Mouse (Mus musculus) cerebellum, adult 9-10 months (tissue): ENCODE results near the gene Pla2g3.
A peak's percentile ranks its signal among the peaks of the same experiment; 100 is the strongest.

Source experiments
- DNase-seq: peaks from one replicate; pipeline ENCODE4 v3.0.0; 2022

Pla2g3 gene

DNA sequence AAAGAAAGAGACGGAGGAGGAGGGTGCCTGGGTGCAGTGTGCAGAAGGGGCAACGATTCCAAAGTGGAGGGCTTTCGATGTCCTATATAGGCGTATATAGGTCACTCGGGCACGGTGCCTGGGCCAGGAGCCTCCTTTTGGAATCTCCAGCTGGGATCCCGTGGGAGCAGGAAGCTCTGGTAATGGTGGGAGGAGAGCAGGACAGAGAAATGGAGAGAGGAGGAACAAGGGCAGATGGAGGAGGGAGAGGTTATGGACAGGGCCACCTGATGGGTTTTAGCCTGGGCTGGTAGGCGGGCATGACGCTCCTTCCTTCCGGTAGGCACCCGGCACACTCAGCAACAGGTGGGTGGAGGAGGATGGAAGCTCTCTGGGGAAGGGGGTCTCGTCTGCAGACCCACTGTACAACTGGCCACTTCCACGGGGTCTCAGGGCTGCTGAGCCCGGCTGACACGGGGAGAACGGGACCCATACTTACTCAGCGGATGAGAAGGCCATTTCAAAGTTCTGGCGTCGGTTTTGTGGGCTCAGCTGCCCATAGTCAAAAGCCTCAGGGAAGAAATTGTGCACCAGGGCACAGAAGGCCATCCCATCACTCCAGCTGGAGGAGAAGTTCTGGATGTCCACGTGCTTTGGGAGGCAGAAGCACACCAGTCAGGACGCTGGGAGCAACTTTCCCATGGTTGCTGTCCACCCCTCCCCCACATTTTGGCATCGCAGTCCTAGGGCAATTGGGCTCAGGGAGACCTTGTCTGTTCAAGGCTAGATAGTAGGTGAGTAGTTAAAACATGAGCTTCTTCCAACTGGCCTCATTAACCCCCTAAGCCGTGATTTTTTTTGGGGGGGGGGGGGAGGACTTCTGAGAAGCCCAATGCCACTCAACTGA, 33.5 kb downstream of the Pla2g3 start:
- peak; percentile 68 for DNase-seq

DNA sequence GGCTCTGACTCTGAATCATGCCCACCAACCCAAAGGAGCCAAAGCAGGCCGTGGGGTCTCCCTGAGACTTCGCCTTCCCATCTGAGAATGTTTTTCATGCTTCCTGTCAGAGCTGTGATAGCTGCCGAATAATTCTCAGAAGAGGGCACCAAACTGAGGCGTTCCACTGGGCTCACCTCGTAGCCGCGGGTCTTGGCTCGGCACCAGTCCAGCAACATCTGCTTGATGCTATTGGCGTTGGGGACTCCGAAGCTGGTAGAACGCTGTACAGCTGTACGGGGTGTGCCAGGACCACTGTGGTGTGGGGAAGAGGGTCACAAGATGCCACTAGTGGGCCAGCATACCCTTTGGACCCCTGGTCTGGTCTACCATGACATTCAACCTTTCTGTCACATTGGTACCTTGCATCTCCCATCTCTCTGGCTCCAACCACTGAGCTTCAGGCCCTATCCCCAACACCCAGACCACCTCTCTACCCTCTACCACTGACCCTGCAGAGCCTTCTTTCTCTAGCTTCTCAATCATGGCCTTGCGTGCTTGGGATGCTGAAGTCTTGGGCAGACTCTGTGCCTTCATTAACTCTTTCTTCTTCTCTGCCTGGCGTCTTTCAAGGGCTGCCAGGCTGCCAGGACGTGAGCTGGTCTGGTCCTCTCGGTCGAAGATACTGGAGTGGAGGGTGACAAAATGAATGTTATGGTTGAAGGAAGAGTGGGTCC, 34.4 kb downstream of the Pla2g3 start:
- DNase-seq = no peak

DNA sequence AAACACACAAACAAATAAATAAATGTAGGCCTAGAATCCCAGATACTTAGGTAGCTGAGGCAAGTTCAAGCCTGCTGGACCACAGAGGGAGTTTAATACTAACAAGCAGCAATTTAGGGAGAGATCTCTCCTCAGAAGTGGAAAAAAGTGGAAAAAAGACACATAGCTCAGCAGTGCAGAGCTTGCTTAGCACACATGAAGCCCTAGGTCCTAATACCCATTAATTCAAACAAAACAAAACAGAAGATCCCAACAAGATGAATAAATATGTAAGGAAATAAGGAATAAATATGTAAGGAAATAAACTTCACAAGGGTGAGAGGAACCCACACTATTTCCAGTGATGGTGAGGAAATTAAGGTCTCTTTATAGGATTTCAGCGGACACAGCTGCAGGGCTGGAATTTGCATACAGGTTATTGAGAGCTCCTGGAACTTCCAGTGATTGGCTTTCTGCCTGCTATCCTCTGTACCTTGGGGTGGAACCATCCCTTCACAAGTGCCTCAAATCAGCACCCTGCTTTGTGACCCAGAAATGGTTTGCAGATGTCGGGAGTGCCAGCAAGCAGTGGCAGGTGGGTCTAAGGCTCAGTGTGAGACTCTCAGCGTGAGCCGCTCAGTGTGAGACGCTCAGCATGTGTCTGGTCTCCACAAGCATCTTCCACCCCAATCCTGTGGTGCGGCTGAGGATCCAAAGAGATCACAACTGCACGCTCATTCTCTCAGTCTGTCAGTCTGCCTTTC, 35.9 kb downstream of the Pla2g3 start:
- DNase-seq = no peak

DNA sequence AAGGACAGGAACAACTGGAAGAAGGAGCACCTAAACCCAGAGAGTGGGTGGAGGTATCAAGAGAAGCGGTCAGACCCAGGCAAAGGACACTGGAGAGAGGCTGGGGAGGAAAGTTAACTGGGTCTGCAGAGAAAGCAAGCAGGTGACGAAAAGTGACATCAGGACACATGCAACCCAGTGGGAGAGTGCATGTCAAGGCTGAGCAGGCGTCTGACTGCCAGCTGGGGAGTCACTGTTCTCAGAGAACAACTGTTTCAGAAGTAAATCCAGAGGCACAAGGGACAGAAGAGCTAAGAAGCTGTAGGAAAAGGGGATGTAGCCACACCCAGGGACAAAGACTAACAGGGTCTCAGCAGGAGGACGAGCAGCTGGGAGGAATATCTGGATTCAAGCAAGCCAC, 37.5 kb downstream of the Pla2g3 start:
- DNase-seq = peak; percentile 16

DNA sequence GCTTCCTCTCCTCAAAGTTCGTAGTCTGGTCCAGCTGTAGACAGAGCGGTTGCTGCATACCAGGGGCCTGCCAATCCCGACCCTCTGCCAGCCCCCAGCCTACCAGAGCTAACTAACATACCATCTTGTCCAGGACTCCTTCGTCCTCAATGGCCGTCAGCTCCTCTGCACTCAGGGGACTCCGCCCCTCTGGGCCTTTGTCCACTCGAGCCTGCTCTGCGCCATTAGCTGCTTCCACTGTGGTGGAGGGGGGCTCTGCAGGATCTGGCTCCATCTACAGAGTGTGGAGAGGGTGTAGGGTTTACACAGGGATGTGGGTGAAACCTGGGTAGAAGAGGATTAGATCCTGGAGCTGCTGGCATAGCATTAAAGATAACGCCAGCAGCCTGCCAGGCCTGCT, 38.1 kb downstream of the Pla2g3 start:
- DNase-seq = peak; percentile 20

- peak; percentile 32 for DNase-seq
These were observed 39.1 kb downstream of the Pla2g3 start for GRCm38 (mm10) chr11:3526979-3527738.

DNA sequence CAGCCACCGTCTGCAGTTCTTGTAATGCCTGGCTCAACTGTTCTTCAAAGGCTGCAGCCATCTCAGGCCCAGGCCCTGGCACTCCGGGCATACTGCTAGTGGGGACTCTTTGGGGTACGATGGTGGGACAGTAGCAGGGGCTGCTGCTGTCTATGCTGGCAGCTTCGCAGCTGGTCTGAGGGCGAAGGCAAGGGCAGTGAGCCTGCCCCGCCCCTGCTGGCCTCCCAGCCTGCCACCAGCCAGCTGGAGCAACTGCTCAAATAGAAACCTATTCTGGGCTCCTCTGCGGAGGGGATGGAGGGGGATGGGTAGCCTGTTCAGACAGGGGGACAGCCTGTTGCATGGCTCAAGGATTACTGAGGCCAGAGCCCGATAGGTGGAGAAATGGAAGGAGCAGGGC, 39.7 kb downstream of the Pla2g3 start:
- DNase-seq = peak; percentile 17

DNA sequence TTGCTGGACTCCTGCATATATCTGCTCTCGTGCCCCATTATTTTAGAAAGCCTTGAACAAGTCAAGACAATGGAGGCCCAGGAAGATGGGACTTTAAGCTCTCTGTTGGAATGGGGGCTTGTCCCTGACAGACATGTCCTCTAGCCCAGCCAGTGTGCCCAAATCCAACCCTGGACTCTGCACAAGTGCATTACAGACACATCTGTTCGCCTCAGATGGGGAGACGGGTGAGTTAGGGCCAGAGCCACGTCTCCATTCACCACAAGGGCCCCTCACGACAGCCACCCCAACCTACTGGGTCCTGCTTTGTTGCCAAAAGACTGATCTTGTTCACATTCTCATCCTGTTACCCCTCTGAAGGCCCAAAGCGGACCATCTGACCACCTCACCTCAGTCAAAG, 40.1 kb downstream of the Pla2g3 start:
- DNase-seq = peak; percentile 16

DNA sequence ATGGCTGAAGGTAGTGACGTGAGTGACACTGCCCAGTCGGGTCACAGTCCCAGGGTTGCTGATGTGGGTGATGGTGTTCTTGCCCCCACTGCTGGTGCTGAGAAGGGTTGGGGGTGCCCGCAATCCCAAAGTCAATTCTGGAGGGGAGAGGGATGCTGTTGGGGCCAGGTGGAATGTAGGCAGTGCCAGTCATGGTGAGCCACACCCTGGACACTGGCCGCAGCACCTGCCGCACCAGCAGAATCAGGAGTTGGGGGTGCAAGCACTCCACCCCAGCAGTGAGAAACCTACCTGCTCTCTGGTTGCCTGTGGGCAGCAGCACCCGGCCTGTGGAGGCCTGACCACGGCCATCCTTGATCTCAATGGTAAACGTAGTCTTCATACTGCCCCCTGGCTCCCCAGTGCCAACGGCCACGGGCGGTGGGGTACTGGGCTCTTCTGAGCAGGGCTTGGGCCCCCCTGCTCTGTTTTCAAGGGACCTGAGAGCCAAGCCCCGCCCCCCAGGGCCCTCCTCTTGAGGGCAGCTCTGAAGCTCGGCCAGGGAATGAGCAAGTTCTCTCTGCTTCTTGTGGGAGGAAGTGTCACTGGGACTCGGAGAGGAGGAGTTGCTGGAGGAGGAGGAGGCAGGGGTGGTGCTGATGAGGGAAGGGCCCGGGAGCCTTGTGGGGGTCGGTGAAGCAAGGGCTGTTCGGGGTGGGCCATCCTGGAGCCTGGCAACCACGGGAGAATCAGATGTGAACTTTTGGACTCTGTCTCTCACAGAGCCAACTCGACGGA, 41.6 kb downstream of the Pla2g3 start:
- peak; percentile 15 for DNase-seq

DNA sequence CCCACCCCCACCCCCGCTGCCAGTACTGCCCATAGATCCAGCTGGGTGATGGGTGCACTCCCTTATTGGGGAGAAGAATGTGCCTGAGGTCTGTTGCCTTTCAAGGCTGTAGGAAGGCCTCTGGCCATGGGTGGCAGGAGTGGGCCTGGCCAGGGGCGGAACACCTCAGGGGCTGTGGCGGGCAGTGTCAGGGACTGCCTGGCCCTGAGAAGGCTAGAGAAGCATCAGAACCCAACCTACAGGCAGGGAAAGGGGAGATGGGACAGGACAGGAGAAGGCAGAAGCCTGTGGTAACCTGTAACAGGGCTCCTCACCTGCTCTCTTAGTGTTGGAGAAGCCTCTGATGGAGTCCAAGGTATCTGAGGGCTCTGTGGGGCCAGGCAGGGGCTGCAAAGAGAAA, 42.6 kb downstream of the Pla2g3 start:
- no peak for DNase-seq

DNA sequence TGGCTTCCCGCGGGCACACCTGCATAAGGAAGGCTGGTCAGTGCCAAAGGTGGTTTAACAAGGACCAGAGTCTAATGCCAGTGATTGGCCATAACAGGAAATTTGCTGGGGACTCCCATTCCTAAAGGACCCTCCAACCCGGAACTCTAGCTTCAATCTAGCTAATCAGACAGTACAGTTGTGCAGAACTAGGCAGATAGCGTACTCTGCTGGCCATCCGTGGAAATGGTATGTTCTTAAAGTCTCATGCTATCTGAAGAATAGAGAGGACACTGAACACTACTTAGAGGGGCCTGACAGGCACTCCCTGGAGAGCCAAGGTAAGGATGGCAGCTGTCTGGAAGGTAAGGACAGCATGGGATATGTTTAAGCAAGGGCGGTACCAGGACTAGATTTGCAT, 43.5 kb downstream of the Pla2g3 start:
- DNase-seq = peak; percentile 62

DNA sequence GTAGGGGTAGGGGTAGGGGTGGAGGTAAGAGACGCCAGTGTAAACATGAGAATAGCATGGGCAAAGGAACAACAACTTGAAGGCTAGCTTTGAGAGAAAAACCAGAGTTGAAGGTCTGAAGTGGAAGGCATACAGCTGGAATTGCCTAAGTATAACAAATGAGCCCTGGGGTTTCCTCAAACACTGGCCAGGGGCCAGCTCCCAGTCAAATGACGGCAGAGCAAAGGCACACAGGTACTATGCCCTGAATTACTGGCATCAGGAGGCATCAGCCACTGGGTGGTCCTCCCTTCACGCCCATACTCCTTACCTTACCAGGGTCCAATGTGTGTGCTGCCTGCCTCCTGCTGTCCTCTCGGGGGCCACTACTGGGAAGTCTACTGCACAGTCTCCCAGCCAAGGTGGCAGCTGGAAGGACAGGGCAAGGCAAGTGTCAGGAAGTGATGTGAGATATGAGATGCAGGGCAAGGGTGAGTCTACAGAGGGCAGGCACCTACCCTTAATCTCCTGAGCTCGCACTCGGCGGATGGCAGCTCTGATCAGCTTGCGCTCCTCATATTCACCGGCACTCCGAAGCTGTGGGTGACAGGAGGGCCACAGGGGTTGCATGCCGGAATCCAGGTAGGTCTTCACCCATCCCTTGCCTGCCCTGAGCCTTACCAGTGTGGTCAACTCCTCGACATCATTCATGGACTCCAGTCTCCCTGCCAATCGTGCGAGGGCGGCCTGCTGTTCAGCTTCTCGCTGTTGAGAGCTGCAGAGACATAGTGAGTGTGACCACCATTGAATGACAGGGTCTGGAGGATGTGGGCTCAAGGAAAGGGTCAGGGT, 44.2 kb downstream of the Pla2g3 start:
- DNase-seq = peak; percentile 19

GRCm38 (mm10) chr11:3533406-3533932, 45.4 kb downstream of the Pla2g3 start:
- DNase-seq = peak; percentile 16

DNA sequence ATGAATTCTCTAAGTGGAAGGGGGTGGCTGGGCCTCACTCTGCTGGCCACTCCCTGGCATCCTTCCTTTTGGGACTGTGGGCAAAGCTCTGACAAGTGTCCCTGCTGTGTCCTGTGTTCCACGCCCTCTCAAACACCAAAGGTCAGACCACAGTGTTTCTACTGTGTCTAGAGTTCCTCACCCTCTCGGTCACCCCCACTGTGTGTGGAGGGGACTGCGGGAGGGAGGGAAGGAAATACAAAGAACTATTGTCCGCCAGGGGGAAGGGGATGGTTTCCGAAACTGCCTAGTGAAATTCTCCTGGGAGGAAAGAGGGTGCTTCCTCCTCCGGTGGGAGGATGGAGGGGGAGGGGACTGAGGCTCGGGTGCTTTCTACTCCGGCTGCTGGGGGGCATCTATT, 46.9 kb downstream of the Pla2g3 start:
- DNase-seq = no peak

DNA sequence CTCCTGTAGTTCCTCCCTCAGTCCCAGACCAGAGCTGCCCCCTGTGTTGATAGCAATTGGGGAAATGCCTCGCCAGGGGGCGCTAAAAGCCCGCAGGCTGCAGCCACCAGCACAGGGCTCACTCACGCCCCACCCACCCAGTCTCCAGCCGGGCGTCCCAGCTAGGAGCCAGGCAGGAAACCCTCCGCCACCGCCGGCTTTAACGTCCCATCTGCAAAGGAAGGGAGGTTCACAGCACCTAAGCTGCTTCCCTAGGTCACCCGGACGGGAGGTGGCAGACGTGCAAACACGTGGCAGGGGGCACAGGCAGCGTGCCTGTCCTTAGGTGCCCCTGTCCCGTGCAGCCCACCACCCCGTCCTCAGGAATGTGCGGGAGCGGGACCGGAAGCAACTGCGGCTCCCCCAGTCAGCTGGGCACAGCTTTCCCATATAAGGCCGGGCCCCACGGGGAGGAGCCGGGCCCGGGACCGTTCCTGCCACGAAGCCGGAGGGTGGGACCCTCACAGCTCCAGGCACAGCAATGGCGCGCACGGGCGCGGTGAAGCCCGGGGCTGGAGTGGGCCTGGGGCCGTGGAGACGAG, 47.4 kb downstream of the Pla2g3 start:
- peak; percentile 93 for DNase-seq

DNA sequence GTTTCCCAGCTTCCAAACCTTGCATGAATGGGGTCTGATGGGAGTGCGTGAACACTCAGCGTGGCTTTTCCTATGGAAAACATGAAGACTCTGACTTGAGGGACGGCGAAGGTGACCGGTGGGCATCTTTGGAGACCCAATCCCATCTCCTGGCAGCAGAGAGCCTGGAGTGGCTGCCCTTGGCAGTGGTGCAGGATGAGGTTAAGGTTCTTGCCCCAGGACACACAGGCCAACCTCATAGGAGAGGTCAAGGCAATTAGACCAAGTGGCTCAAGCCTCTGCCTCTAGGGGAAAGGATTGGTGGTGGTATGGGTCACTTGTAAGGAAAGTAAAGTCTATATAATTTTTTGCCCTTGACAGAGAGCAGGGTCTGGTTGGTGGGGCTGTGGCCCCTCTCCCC, 48.0 kb downstream of the Pla2g3 start:
- peak; percentile 26 for DNase-seq

GRCm38 (mm10) chr11:3536745-3537333, 48.8 kb downstream of the Pla2g3 start:
- DNase-seq = peak; percentile 34

- peak; percentile 24 for DNase-seq
These were observed 49.6 kb downstream of the Pla2g3 start for GRCm38 (mm10) chr11:3537711-3538110.

DNA sequence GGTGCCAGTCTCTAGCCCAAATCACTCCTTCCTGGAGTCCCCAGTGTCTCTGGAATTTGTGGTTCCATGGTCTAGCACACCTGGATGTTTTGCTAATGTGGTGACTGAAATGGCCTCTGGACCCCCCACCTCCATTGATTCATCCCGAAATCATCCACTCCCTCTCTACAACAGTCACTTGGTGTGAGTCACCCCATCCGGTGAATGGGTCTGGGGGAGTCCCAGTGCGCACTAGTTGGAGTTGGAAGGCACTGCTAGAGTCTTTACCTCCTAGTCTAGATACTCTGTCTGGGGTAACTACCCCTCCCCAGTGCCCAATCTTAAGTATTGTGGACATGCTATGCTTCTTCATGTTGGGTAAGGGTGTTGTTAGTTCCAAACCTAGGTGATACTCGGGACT, 50.3 kb downstream of the Pla2g3 start:
- DNase-seq = peak; percentile 43
